Mouse (Mus musculus) frontal cortex, adult (tissue): ENCODE measurements around the gene Sez6l.

ENCODE experiments used
- ATAC-seq: cut with Nextera tagmentation; 2 replicates; pipeline ENCODE4 v1.9.2; 2017; ENCODE audit warnings: mild to moderate bottlenecking, moderate library complexity, mixed read lengths; ENCODE audit not compliant: low TSS enrichment

The Sez6l gene

GRCm38 (mm10) chr5:112586071-112586470, 9.1 kb upstream of the Sez6l start:
- no peak for ATAC-seq

- ATAC-seq, result no peak
These were observed 7.3 kb upstream of the Sez6l start for GRCm38 (mm10) chr5:112584155-112584769.

GRCm38 (mm10) chr5:112583304-112583703, 6.3 kb upstream of the Sez6l start:
- ATAC-seq, result no peak

DNA sequence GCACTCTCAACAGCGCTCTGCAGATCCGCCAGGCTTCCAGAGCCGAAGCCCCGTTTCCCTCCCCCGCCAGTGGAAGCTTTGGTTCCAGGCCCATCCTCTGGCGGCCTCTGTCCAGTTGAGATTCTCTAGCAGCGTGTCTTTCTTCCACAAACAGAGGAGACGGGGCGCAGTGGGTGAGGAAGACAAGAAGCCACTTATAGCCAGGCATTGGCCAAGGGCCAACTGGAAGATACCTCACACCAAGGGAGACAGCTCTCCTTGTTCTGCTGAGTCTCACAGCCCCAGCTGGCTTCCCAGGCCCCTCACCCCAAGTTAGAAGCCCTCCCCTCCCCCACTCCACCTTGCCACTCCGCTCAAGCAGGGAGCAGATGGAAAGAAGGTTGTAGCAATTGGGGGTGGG, 765 bp upstream of the Sez6l start:
- ATAC-seq, result no peak

DNA sequence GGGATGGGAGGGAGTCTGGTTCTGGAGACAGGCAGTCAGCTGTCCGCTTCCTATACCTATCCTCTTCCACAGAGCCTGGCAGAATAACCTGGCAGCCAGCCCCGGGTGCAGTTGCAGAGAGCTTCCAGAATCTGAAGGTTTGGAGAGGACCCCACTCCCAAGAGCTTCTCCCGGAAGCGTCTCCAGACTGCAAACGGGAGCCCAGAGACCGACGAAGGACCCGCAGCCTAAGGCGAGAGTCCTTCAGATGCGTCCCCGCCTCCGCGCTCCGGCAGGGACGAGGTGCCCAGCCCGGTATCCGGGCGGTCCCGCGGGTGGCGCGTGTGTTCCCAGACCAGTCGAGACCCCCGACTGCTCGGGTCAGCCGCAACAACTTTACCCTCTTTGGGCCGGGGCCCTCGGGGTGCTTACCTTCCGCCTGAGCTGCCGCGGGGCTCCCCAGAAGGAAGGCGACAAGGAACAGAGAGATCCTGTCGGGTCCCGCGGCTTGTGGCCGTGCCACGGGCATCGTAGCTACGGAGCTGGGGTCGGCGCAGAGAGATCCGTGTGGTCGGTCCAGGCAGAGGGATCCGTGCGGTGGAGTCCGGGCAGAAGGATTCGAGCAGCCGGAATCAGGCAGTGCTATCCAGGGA, 508 bp downstream of the Sez6l start:
- peak; percentile 18; the same call in 1 of the 2 replicates for ATAC-seq

GRCm38 (mm10) chr5:112575151-112575915, 1.7 kb downstream of the Sez6l start:
- ATAC-seq, result no peak

GRCm38 (mm10) chr5:112573916-112574315, 3.1 kb downstream of the Sez6l start:
- ATAC-seq, result peak; percentile 56

DNA sequence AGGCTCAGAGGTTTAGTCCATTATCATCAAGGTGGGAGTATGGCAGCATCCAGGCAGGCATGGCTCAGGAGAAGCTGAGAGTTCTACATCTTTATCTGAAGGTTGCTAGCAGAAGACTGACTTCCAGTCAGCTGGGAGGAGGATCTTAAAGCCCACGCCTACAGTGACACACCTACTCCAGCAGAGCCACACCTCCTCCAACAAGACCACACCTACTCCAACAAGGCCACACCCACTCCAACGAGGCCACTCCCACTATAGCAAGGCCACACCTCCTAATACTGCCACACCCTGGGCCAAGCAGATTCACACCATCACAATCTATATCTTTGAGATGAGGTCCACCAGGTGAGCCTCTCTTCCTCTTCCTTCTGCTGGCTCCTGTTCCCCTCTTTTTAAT, 4.8 kb downstream of the Sez6l start:
- no peak for ATAC-seq

DNA sequence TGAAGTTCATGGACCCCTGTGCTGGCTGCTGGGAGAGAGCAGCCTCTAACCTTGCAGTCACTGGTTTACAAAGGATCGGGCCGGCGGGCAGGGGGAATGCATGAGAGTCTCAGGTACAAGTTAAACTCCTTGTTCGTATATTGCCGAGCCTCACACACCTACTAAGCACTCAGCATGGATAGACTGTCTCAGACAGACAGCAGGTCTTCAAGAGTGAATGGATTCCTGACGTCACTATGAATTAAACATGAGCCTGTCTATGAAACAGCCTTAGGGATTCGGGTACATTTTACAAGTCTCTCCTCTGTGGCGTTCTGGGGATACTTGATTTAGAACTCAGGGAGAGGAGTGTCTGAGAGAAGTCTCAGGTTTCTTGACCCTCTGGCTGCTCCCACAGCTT, 11.5 kb downstream of the Sez6l start:
- 0 out of 2 replicates have a peak, but pooled peaks have one; percentile 30 for ATAC-seq

GRCm38 (mm10) chr5:112565083-112565482, 11.9 kb downstream of the Sez6l start:
- no peak for ATAC-seq

DNA sequence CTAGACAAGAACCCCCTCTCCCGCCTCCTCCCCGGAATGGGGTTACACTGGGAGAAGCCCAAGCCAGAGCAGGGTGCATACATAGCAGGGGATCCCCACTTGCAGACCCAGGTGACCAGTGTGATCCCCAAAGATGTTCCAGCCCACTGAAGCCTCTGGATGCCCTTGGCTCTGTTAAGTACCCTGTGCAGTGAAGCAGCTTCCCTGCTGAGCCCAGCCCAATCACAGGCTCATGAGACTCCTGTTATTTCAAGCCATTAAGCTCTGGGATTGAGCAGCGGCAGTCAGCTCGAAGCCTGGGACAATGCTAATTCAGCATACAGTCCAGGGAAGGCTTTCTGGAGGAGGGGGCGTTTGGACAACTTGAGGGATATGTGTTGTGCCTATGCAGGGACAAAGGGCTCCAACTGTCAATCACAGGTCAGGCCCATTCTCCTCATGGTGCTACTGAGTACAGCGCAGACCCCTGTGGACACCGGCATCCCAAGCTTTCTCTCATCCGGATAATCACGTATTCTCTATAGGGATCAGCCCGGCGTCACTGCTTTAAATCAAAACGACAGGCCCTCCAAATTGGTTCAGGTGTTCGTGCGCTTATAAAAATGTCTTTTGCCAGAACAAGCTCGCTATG, 16.0 kb downstream of the Sez6l start:
- no peak for ATAC-seq

- ATAC-seq, result no peak
These were observed 16.8 kb downstream of the Sez6l start for GRCm38 (mm10) chr5:112560139-112560538.

DNA sequence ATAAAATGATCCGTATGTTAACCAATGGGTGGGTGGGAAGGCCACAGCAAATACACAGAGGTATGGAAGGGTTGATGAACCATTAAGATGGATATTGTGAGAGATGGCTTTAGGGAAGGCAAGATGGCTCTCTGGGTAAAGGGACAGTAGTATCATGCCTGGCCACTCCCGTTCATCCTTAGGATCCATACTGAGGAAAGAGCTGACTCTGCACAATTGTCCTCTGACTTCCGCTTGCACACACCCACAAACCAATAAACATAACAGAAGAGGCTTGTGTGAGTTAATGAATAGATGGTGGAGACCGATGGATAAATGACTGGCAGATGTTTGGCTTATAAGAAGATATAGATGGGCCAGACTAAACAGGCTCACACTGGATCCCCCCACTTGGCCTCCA, 19.6 kb downstream of the Sez6l start:
- no peak for ATAC-seq

GRCm38 (mm10) chr5:112556640-112557039, 20.3 kb downstream of the Sez6l start:
- no peak for ATAC-seq

DNA sequence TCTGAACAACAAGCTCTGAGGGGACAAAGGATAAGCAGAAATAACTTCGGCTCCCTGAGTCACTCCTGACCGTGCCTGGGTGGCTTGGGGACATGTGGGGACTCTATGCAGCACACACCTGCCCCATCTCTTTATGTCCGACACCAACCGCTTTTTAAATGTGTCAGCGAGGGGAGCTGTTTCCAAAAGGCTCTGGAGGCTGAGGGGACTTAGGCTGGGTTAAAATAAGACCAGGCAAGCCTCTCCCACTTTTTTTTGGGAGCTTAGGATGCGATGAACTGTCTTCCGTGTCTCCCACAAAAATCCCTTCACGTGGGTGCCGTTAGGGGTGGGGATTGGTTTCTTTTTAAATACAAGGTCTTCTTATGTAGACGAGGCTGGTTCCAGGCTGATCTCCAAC, 22.5 kb downstream of the Sez6l start:
- no peak for ATAC-seq

DNA sequence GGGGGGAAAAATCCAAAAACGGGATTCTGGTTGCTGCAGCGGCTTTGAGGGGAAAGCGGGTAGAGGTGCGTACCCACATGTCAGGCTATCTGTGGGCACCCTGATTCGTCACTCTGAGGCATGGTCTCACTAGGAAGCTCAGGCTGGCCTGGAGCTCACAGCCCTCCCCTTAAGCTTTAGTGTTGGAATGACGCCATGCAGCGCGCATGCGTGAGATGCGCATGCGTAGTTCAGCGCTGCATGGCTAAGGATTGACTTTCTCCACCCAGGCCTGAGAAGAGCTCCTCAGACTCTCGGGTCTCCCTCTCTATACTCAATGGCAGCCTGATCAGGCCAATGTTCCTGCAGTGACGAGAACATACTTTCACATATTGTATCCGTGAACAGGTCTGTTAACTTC, 24.2 kb downstream of the Sez6l start:
- ATAC-seq, result peak; percentile 4; the same call in 1 of the 2 replicates

- ATAC-seq, result peak; percentile 39; the same call in 1 of the 2 replicates
These were observed 24.8 kb downstream of the Sez6l start for GRCm38 (mm10) chr5:112551975-112552728.

GRCm38 (mm10) chr5:112548846-112549620, 28.0 kb downstream of the Sez6l start:
- no peak for ATAC-seq

GRCm38 (mm10) chr5:112546771-112547170, 30.2 kb downstream of the Sez6l start:
- no peak for ATAC-seq

GRCm38 (mm10) chr5:112538295-112538694, 38.7 kb downstream of the Sez6l start:
- ATAC-seq, result peak; percentile 64

DNA sequence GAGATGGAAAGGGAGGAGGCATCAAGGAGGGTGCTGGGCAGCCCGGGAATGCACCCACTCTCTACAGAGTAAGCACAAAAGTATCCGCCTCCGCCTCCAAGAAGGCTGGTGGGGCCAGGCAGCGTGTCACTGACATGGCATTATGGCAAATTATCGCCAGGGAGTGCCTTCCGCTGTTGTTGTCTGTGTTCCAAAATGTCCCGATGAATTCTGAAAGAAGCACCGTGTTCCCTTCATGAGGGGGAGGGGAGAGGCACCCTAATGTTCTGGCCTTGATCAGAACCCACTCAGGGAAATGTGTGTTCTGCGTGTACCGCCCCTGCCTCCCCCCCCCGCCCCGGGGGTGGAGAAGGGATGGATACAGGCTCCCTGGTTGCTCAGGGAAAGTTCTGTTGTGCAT, 41.1 kb downstream of the Sez6l start:
- peak; percentile 42 for ATAC-seq
